Mouse (Mus musculus): ENCODE results near the gene Adgrv1.
A peak's percentile ranks its signal among the peaks of the same experiment; 100 is the strongest.
"Not testable (repeated sequence)": the region's sequence is repeated elsewhere in the genome, so short reads cannot be mapped to it uniquely, and the experiment has no call there.

Gene Adgrv1

DNA sequence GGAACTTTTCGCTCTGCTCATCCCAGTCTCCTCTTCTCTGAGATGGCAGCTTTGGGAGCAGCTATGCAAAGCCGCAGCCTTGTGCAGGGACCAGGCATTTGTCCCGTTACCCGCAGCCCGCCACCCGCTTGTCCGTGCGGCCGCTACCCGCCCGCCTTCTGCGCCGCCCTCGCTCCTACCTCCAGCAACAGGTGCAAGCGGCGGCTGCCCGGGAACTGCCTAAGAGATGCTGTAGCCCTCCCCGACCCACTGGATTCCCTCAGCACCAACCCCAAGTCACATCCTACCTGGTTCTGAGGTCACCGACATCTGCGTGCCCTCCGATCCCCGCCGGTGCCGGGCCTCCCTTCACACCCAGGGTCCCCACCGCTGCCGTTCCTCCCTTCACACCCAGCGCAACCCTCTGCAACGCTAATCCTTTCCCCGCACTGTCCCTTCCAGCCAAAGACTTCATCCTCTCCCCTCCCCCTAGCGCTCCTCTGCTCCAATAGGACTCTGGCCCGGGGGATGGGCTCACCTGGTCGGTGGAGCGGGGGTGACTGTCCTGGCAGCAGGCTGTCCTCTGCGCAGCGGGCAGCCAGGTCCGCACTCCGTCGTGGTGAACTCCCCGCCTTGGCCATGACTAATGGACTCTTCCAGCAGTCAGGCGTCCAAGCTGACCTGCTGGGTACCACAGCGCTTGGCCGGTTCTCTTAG, at the start of gene Adgrv1:
TSS of gene Adgrv1 (minus strand) at position 435 of the 696 bp plus-strand sequence.
- DNase-seq (ENCODE audit: low read depth, low spot score) = peak; percentile 90

DNA sequence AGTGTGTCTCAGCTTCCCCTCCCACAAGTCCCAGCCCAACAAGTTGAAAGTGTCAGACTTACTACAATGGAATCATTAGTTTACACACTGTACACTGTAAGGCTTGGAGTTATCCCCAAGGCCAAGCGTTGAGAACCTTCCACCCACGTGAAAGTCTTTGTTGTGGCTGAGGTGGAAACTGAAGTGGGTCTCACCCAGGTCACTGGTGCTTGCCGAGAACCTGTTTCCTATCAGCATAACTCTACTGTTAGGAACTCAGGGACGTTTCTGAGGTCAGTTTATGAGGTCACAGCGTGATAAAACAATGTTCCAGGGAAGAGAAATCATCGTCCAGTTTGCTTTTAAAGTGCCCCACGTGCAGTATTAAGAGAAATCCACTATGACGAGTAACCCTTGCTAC, 42.4 kb upstream of the Adgrv1 start:
- no peak for DNase-seq (ENCODE audit: low read depth, low spot score)

DNA sequence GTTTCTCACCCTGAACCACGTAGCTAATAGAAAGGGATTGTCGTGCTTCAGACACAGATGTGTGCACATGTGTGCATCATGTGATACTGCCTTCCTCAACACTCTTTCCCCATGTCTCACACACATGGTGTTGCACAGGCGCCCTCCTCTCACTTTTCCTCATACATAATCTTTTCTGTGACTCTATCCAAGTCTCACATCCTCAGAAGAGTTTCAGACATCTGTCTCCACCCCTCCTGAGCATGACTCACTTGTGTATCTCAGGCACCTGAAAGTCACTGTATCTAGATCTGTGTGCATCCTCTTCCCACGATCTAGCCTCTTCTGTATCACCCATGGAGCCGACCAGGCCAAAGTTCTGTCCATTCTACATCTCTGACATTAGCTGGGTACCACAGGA, 34.8 kb upstream of the Adgrv1 start:
- DNase-seq (ENCODE audit: low read depth, low spot score) = no peak

DNA sequence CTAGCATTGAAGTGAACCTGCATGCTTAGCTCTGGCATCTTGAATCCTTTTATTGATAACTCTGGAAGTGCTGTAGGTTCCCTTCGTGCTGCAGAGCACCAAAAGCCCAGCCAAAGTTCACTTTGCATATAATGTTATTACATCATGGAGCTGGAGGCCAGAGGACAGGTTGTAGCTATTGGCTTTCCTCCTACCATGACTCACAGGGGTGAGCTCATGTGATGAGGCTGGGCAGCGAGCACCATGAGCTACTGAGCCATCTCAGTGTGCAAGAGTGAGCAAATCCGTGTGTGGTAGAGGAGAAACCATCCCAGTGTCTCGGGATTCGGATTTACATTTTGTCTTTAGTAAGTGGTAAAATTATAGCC, 31.4 kb upstream of the Adgrv1 start:
- DNase-seq (ENCODE audit: low read depth, low spot score) = no peak

DNA sequence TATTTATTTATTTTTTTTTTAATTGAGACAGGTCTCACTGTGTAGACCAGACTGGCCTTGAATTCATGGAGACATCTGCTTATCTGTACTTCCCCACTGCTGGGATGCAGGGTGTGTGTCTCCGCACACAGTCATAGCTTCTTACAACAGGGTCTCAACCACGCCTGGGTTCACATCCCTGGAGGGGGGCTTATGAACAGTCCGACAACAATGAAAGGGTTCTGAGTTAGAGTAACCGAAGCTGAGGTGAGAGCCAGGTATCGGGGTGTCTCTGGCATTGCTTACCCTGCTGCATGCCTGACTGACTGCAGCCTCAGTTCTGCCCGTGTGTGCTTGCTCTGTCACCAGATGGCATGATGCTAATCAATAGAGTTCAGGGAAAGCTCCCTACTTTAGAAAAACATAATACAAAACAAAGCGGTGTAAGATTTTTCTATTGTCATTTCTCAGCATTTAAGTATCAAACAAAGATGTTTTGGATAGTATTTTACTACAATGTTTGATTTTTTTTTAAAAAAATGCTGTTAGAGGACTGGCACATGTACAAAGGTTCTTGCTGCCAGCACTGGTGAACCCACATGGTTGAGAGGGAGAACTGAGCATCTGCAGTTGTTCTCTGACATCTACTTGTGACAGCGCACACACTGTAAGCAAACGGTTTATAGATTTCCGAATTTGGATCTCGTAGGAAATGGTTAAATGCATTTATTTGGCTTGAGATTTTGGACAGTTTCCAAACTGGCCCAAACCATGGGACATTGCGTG, 30.8 kb upstream of the Adgrv1 start:
- DNase-seq (ENCODE audit: low read depth, low spot score) = no peak

DNA sequence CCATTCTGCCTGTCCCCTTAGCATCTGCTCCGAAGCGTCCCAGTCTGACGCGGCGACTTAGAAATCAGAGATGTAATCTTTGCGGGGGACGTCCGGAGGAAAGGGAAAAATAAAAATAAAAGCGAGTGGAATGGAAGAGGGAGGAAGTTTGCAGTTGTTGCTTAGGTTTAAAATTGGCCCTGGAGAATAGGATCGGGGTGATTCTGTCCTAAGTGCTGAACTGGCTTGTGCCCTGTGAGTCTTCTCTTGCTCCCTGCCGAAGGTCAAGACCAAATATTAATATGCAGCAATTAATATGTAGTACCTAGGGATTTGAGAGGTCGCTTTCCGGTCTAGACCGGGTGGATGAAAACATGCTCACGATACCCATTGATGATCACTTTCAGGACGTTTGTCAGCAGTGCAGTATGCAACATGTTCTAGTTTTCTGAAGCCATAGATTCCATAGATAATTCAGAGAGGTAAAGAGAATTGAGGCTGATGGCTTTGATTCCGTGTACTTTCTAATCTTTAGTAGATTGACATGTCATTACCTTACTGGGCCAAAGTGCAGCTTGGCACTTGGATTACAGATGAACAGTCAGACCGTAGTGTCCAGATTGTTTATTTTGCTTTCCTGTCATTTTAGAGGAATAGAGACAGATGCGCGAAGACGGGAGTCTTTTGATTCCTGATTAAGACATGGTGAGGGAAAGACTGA, 25.2 kb upstream of the Adgrv1 start:
- DNase-seq (ENCODE audit: low read depth, low spot score) = no peak

DNA sequence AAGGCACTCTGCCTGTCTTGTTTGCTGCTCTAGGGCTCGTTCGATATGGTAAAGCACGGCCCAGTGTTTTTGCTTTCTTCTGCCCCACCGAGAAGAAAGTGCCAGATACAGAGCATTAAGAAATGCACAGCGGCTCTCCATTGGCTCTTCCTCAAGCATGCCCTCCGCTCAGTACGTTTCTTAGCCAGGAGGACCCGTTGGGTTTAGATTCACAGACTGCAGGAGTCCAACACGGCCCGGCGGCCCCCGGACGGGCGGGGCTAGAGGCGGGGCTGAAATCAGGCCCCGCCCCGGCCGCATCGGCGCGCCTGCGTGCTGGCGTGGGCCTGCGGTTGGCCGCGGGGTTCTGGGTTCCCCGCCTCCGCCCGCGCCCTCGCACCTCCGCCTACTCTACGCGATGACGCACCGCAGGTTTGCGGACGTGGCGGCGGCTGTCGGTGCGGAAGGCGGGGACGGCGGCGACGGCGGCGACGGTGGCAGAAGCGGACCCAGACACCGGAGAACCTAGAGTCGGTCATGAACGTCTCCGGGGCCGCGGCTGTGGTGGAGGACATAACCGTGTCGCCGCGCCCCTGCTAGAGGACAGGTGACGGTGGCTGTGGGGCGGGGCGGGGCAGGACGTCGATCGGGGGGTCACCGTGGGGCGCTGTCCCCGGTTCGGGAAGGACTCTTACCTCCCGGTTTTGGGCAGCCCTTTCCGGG, 24.5 kb upstream of the Adgrv1 start, which contains the start of gene Lysmd3:
TSS of gene Lysmd3 (plus strand) at position 313 of the 702 bp plus-strand sequence.
- DNase-seq (ENCODE audit: low read depth, low spot score) = peak; percentile 75

DNA sequence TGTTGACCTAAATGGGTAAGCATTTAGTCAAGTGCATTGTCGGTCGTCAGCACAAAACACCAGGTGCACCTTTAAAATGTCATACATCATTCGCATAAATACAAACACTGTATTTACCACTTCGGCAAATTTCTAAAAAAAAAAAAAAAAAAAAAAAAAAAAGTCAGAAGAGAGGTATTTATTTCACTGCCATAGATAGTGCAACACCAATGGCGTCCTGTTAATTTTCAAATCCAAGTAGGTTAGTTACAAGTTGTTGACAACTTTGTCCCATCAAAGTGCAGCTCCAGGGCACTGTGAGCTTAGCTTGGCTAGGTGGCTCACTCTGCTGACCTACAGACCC, 24.0 kb upstream of the Adgrv1 start:
- no peak for DNase-seq (ENCODE audit: low read depth, low spot score)

DNA sequence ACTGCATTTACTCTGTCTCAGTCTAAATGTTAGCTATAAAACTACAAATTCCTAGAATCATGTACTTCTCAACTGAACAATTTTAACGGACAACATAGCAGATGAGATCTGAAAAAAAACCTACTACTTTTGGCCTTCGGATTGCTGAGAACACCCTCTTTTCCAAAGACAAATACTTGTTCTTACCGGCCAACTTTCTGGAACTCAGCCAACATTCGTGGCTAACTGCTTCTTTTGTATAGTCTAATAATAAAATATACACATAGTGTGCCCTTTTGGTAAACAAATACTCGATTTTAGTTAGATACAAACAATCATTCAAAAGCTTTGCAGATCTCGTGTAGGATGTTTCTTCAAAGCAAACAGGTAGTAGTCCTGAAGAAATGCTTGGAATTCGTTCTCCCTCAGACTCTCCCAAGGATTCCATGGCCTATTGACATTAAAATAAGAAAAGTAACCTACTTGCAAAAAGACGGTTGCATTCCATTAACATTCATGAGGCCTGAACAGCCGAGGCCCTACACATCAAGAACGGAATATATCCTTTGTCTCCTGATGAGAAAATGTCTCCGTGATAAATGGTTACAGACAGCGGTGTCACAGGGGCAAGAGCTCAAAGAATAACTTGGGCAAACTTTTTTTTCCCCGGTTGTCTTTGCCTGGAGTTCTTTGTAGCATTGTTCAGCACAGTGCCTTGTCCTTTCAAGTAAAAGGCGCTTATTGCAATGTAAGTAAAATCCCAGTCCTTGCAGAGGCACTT, 23.3 kb upstream of the Adgrv1 start:
- DNase-seq (ENCODE audit: low read depth, low spot score) = no peak

DNA sequence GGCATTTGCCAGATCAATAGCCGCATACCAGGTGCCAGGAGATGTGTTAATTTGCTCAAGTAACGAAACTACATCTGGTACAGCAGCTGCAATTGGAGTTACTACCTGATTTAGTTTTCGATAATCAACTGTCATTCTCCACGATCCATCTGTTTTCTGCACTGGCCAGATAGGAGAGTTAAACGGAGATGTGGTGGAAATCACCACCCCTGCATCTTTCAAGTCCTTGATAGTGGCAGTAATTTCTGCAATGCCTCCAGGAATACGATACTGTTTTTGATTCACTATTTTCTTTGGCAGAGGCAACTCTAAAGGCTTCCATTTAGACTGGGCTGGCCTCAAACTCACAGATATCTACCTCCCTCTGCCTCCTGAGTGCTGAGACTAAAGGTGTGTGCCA, 17.4 kb upstream of the Adgrv1 start:
- not testable (repeated sequence) for DNase-seq (ENCODE audit: low read depth, low spot score)

DNA sequence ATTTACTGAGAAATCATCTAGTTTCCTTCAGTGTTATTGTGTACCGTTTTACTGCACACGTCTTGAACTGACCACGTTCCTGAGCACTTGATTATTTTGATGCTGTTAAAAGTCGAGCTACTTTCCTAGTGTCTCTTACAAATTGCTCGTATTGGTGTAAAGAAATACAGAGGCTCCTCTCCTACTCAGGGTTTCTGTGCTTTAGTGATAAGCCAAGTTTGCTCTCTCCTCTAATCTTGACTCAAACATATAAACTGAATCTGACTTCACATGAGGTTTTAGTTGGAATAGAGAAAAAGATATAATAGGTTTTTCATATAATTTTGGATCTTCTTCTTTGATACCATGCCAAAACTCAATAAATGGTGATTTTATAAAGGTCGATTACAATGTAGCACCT, 13.4 kb upstream of the Adgrv1 start:
- DNase-seq (ENCODE audit: low read depth, low spot score) = no peak

DNA sequence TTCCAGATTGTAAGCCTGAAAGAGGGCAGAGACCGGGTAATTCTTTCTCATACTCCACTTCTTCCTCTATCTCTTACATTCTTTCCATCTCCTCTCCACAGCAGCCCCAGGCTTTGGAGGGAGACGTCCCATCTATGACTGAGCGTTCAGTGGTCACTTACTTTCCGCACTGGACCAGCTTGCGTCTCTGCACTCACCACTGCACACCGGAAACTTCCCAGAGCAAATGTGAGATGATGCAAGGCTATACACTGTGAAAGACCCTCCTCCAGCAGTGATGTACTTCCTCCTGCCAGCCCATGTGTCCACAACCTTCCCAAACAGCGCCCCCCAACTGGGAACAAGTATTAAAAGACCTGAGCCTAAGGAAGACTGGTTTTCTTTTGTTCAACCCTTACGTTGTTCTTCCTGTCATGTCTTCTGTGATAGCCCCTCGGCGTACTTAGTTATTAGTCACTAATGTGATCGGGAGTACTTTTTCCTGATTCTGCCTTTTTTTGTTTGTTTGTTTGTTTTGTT, 11.2 kb upstream of the Adgrv1 start:
- no peak for DNase-seq (ENCODE audit: low read depth, low spot score)

DNA sequence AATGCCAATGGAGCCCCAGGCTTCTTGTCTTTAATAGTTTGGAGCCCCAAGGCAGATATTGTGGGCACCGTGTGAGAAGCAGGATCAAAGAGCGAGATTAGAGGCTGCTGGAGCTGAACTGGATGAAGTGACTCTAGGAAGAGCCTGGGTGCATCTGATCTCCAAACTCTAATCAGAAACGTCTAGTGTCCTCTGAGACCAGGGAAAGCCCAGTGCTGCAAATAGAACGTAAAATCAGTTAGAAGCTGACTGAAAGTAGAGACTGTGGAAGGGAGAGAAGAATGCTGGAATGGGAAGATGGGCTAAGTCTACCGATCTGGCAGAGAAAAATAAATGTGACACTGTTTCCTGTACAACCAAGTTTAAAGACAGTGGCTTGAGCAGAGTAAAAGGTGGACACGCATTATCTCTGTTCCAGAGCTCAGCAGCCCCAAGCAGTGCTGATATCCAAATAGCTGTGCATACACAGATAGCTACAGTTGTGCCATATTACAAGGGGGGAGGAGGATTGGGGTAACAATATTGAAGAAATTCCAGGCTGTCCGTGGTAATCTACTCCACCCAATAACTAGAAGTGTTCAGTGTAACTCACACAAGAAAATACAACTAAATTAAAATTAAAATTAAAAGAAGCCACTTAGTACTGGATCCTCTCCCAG, 9.7 kb upstream of the Adgrv1 start:
- DNase-seq (ENCODE audit: low read depth, low spot score) = no peak

DNA sequence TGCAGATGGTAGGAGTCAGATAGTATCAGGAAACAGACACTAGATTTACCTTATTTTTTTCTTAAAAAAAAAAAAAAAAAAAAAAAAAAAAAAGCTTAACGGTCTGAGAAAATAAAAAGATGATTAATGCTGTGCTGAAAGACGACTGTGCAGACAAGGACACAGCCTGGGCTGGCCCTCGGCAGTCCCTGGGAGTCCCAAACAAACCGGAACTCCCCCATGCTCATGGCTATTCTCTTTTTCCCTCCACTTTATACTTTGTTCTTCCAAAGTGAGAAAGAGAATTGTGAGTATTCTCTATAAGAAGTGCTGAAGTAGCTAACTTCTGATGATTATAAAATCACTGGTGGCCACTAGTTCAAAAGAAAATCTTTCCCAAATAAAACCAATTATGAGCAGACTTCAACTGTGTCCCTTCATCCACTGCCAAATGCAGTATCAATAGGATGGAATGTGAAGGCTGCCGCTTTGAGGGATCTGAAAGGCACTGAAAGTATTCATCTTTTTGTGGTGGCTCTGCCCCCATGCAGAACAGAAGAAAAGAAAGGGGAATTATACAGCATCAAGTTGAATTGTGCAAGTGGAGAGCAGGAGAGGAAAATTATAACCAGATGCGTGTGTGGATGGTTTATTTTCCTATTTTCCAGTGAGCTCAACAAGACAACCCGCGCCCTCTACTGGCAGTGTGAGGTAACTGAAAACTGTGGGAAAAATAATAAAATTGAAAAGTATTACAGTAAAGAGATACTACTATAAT, 8.5 kb upstream of the Adgrv1 start:
- DNase-seq (ENCODE audit: low read depth, low spot score) = no peak

DNA sequence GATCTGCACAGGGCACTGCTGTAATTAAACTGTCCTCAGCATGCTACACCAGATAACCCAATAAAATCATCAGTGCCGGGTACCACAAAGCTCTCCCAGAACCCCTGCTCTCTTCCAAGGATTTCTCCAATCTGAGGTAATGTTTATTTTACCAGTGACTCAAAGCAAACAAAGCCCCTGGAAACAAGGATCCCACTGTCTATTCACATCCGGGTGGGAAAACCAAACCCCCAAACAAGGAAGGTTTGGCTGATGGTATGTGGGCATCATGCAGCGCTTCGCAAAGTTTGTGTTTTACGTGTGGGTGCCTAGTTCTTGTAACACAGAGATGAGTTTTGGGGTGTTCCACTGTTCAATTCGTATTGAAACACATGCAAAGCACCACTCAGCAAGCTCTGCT, 7.9 kb upstream of the Adgrv1 start:
- DNase-seq (ENCODE audit: low read depth, low spot score) = no peak

DNA sequence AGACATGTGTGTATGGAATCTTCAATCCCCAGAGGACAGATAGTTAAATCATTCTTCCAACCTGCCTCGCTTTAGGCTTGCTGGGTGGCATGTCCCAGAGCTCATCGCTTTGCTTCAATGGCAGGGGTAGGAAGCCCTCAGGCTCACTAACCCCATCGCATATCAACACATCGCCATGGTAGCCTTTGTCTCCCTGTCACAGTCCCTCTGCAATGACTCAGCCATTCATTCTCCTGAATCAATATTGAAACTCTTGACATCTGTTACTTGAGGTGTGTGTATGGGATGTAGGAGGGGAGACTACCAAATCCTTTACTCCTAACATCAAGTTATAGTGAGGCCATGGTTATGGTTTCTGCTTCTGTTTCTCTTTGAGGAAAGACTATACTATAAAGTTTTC, 6.7 kb upstream of the Adgrv1 start:
- no peak for DNase-seq (ENCODE audit: low read depth, low spot score)

DNA sequence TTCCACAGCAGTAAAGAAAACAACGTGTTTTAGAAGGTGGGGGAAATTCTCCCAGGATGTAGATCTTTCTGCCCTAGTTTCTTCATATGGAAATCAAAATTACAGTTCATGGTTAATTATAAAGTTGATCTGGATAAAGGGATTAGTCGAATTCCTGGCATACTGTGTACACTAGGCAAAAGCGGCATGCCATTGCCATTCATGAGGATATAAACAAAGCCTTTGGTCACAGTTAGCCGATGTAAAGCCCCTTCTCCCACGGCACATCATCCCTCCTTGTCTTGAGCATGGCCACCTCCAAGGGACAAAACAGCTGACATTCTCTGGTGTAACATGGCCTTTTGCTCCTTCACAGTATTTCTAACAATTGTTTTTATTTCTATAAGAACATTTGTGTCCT, 2.4 kb downstream of the Adgrv1 start:
- DNase-seq (ENCODE audit: low read depth, low spot score) = no peak

DNA sequence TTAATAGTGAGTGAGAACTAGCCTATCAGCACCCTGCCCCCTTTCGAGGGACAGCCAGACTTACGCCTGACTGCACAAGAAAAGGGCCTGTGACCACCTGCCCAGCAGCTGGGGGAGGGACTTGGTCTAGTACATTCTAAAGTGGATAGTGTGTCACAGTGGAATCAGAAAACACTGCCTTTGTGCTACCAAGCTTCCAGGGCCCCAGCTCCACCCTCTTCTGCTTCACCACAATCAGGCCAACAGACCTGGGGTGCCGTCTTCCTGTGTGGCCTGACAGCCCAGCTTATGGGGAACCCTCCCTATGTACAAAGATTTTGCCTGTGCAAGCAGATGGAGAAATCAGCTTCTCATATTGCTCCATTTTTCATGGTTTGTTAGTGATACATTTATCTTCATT, 3.6 kb downstream of the Adgrv1 start:
- no peak for DNase-seq (ENCODE audit: low read depth, low spot score)

DNA sequence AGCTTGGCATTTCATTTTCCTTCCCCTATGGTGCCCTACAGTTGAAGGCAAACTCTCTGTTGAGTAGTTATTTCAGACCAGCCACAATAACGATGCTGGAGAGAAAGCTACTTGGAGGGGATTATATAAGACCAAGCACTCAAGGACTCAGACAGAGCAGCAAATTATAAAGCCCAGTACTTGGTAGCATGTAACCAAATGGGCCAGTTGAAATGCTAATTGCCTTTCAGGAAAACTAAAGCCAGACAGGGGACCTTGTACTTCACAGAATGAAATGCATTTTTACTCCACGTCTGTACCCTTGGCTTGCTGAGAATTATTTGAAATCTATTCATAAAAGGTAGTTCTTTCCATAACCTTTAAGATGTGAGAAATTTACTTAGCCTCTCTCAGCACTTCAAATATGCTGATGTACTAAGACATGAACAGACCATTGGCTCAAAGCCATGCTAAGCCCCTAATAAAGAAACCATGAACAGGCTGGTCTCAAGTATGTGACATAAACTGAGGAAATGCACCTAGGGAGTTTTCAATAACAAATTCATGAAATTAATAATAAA, 4.2 kb downstream of the Adgrv1 start:
- no peak for DNase-seq (ENCODE audit: low read depth, low spot score)

DNA sequence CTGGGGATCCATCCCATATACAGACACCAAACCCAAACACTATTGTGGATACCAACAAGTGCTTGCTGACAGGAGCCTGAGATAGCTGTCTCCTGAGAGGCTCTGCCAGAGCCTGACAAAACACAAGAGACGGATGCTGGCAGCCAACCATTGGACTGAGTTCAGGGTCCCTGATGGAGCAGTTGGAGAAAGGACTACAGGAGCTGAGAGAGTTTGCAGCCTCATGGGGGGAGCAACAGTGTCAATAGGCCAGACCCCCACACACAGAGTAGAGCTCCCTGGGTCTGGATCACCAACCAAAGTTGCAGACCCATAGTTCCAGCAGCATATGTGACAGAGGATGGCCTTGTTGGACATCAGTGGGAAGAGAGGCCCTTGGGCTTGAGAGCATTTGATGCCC, 5.1 kb downstream of the Adgrv1 start:
- DNase-seq (ENCODE audit: low read depth, low spot score) = not testable (repeated sequence)

All from WW6 (cell line).